Mouse (Mus musculus): ENCODE data around the gene Aifm2. TPM values are rescaled to one million over a fixed set of nuclear protein-coding genes. Genes with fewer than 3 reads are reported as not detected.
A peak's percentile ranks its signal among the peaks of the same experiment; 100 is the strongest.

Gene Aifm2
- polyA plus RNA-seq, 1 experiment from 2014 or later, result 5.1 TPM

GRCm38 (mm10) chr10:61722215-61722614, 7.2 kb downstream of the Aifm2 start:
- no peak for ATAC-seq
- 78% methylated on average over 3 of the region's 3 CpGs for WGBS
- H3K9me3 ChIP-seq (replicated peaks), result no peaks in the 10 kb centered on the region

GRCm38 (mm10) chr10:61723271-61723670, 8.2 kb downstream of the Aifm2 start:
- Histone ChIP-seq H3K4me2 (no peak overlapping the region), H3K27ac (no peak overlapping the region), H3K27me3 (no peaks in the 10 kb centered on the region), H3K36me3 (ENCODE audit: poor library complexity, severe bottlenecking) (no peaks in the 10 kb centered on the region), H3K9me3 (replicated peaks) (no peaks in the 10 kb centered on the region), H3K9ac (no peak overlapping the region), H3K4me3 (no peak overlapping the region), H3K4me1 (no peaks in the 10 kb centered on the region)
- no peak for ATAC-seq
- 76% methylated on average over 6 of the region's 6 CpGs for WGBS

More at GRCm38 (mm10) chr10:61722215-61722614, 7.2 kb downstream of the Aifm2 start:
- Histone ChIP-seq H3K4me1 (no peaks in the 10 kb centered on the region), H3K27ac (no peak overlapping the region), H3K4me2 (no peak overlapping the region), H3K9ac (no peak overlapping the region), H3K36me3 (ENCODE audit: poor library complexity, severe bottlenecking) (no peaks in the 10 kb centered on the region), H3K4me3 (no peak overlapping the region), H3K27me3 (no peaks in the 10 kb centered on the region)

GRCm38 (mm10) chr10:61729181-61729580, 14.1 kb downstream of the Aifm2 start:
- Histone ChIP-seq H3K4me2 (no peak overlapping the region), H3K27me3 (no peaks in the 10 kb centered on the region), H3K36me3 (ENCODE audit: poor library complexity, severe bottlenecking) (no peaks in the 10 kb centered on the region), H3K9me3 (replicated peaks) (0 out of 2 replicates have a peak, but pooled peaks cover 3% of the 10 kb centered on the region), H3K4me1 (no peaks in the 10 kb centered on the region), H3K27ac (no peak overlapping the region), H3K9ac (no peak overlapping the region), H3K4me3 (no peak overlapping the region)
- 87% methylated on average over 11 of the region's 11 CpGs for WGBS
- ATAC-seq, result no peak

GRCm38 (mm10) chr10:61730171-61730570, 15.1 kb downstream of the Aifm2 start:
- Histone ChIP-seq H3K4me2 (no peak overlapping the region), H3K9me3 (replicated peaks) (0 out of 2 replicates have a peak, but pooled peaks cover 3% of the 10 kb centered on the region), H3K9ac (no peak overlapping the region), H3K27ac (no peak overlapping the region), H3K4me3 (no peak overlapping the region), H3K4me1 (no peaks in the 10 kb centered on the region), H3K27me3 (no peaks in the 10 kb centered on the region), H3K36me3 (ENCODE audit: poor library complexity, severe bottlenecking) (no peaks in the 10 kb centered on the region)
- 93% methylated on average over 6 of the region's 6 CpGs for WGBS
- no peak for ATAC-seq

DNA sequence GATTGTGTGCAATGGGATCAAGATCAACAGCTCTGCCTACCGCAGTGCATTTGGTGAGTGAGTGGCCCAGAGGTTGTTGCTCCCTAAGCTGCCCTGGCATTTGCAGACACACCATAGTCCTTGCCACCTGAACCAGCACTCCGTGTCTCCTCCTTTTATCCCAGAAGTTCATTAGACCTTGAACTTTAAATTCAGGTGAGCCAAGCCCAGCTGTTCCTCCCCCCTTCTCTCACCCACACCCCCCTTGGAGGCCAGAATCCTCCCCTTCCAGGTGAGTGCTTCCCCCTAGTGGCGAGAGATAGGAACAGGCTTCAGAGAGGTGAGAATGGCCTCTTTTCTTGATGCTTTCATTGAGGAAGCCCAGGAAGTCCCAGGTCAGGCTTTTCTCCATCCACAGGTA, 19.3 kb downstream of the Aifm2 start:
- no peak overlapping the region for H3K4me2 ChIP-seq
- H3K36me3 ChIP-seq (ENCODE audit: poor library complexity, severe bottlenecking), result peaks cover 30% of the 10 kb centered on the region
- no peaks in the 10 kb centered on the region for H3K4me1 ChIP-seq
- no peak overlapping the region for H3K4me3 ChIP-seq
- no peaks in the 10 kb centered on the region for H3K27me3 ChIP-seq
- H3K9ac ChIP-seq, result no peak overlapping the region
- 44% methylated on average over 3 of the region's 3 CpGs for WGBS
- H3K9me3 ChIP-seq (replicated peaks), result 0 out of 2 replicates have a peak, but pooled peaks cover 3% of the 10 kb centered on the region
- ATAC-seq, result no peak
- H3K27ac ChIP-seq, result no peak overlapping the region

GRCm38 (mm10) chr10:61736671-61737078, 21.6 kb downstream of the Aifm2 start:
- no peaks in the 10 kb centered on the region for H3K27me3 ChIP-seq
- no peaks in the 10 kb centered on the region for H3K9me3 ChIP-seq (replicated peaks)
- WGBS, result 74% methylated on average over 10 of the region's 10 CpGs
- H3K4me3 ChIP-seq, result no peak overlapping the region
- H3K9ac ChIP-seq, result no peak overlapping the region
- peaks cover 53% of the 10 kb centered on the region for H3K36me3 ChIP-seq (ENCODE audit: poor library complexity, severe bottlenecking)
- H3K4me1 ChIP-seq, result no peaks in the 10 kb centered on the region
- peak; percentile 58 for ATAC-seq
- no peak overlapping the region for H3K4me2 ChIP-seq
- peak overlapping the region; percentile 68 for H3K27ac ChIP-seq

GRCm38 (mm10) chr10:61737537-61737936, 22.5 kb downstream of the Aifm2 start:
- no peaks in the 10 kb centered on the region for H3K4me1 ChIP-seq
- WGBS, result 96% methylated on average over 1 of the region's 1 CpGs
- H3K27ac ChIP-seq, result 0 out of 2 replicates have a peak overlapping the region, but pooled peaks have one; percentile 68
- H3K4me3 ChIP-seq, result no peak overlapping the region
- no peak overlapping the region for H3K9ac ChIP-seq
- ATAC-seq, result no peak
- no peak overlapping the region for H3K4me2 ChIP-seq
- no peaks in the 10 kb centered on the region for H3K27me3 ChIP-seq
- no peaks in the 10 kb centered on the region for H3K9me3 ChIP-seq (replicated peaks)
- peaks cover 62% of the 10 kb centered on the region for H3K36me3 ChIP-seq (ENCODE audit: poor library complexity, severe bottlenecking)

DNA sequence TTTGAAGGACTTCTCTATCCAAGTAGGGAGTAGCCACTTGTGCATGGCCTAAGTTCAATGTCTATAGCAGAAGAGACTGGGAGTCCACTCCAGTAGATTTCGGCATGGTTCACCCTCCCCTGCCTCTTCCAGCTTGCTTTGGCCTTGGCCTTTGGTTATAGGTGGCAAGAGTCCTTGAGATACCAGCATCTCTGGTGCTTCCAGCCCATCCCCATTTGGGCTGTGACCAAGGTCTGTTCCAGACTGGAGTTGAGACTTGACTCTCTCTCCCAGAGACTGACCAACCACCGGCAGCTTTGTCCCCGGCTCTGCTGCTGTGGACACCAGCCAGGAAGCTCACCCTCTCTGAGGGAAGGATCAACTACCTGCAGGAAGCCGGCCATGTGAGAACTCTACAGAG, 23.1 kb downstream of the Aifm2 start:
- Histone ChIP-seq H3K36me3 (ENCODE audit: poor library complexity, severe bottlenecking) (peaks cover 68% of the 10 kb centered on the region), H3K27me3 (no peaks in the 10 kb centered on the region), H3K4me1 (no peaks in the 10 kb centered on the region), H3K9me3 (replicated peaks) (no peaks in the 10 kb centered on the region), H3K4me3 (no peak overlapping the region), H3K27ac (no peak overlapping the region), H3K9ac (no peak overlapping the region), H3K4me2 (no peak overlapping the region)
- ATAC-seq, result no peak
- WGBS, result 96% methylated on average over 4 of the region's 4 CpGs

DNA sequence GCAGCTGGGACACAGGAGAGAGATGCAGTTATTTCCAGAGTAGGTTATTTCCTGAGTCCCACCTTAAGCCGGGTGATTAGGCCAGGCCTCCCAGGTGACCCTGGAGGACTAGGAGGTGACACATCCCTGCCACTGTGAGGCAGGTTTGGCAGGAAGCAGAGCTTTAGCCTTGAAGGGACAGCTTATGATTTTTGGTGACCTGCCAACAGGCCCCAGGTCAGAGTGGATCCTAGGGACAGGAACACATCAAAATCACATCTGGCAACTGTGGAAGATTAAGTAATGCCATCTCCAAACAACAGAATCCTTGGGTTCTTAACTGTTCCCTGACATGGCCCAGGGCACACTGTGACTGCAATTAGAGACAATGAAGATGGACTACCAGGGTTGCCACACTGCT, 26.2 kb downstream of the Aifm2 start:
- Histone ChIP-seq H3K27me3 (no peaks in the 10 kb centered on the region), H3K27ac (no peak overlapping the region), H3K9ac (no peak overlapping the region), H3K9me3 (replicated peaks) (0 out of 2 replicates have a peak, but pooled peaks cover 4% of the 10 kb centered on the region), H3K4me3 (no peak overlapping the region), H3K4me1 (no peaks in the 10 kb centered on the region), H3K36me3 (ENCODE audit: poor library complexity, severe bottlenecking) (peaks cover 99% of the 10 kb centered on the region), H3K4me2 (no peak overlapping the region)
- ATAC-seq, result no peak
- WGBS, result 87% methylated on average over 1 of the region's 1 CpGs

GRCm38 (mm10) chr10:61741873-61742272, 26.8 kb downstream of the Aifm2 start:
- H3K4me3 ChIP-seq, result no peak overlapping the region
- no peak overlapping the region for H3K4me2 ChIP-seq
- H3K9ac ChIP-seq, result no peak overlapping the region
- H3K27ac ChIP-seq, result no peak overlapping the region
- WGBS, result 90% methylated on average over 4 of the region's 4 CpGs
- H3K27me3 ChIP-seq, result no peaks in the 10 kb centered on the region
- peaks cover 99% of the 10 kb centered on the region for H3K36me3 ChIP-seq (ENCODE audit: poor library complexity, severe bottlenecking)
- ATAC-seq, result no peak
- H3K4me1 ChIP-seq, result no peaks in the 10 kb centered on the region
- 0 out of 2 replicates have a peak, but pooled peaks cover 4% of the 10 kb centered on the region for H3K9me3 ChIP-seq (replicated peaks)

DNA sequence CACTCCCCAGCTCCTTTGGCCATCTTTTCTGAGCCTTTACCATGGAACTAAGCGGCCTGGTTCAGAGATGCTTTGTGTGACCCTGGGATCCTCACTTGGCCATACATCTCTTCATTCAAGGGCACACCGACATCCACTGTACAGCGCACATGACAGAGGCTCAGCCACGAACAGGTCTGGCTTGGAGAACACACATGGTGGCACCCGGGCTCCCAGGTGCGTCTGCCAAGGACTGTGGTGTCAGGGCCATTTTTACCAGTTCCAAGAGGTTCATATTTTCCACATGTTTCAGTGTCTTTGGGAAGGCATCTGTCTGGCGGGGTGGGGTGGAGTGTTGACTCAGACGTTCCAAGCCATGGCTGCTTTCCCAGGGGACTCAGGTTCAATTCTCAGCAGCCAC, 27.3 kb downstream of the Aifm2 start:
- ATAC-seq, result no peak
- H3K27me3 ChIP-seq, result no peaks in the 10 kb centered on the region
- H3K36me3 ChIP-seq (ENCODE audit: poor library complexity, severe bottlenecking), result peaks cover 100% of the 10 kb centered on the region
- 0 out of 2 replicates have a peak, but pooled peaks cover 4% of the 10 kb centered on the region for H3K9me3 ChIP-seq (replicated peaks)
- no peak overlapping the region for H3K27ac ChIP-seq
- H3K9ac ChIP-seq, result no peak overlapping the region
- H3K4me3 ChIP-seq, result no peak overlapping the region
- H3K4me1 ChIP-seq, result no peaks in the 10 kb centered on the region
- WGBS, result 97% methylated on average over 8 of the region's 8 CpGs
- no peak overlapping the region for H3K4me2 ChIP-seq

DNA sequence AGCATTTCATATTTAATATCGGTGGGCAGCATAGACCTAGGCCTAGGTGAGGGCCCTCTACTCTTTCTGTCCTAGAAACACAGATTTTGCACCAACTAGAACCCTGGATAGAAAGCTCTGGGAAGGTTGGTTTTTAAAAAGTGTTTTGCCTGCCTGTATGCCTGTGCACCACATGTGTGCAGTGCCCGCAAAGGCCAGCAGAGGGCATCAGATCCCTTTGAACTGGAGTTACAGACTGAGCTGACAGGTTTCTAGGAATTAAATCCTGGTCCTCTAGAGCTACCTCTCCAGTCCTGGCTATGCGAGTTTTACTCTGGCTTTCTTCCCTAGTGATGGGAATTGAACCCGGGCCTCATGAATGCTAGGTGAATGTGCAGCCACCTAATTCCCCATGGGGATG, 30.1 kb downstream of the Aifm2 start:
- Histone ChIP-seq H3K27me3 (no peaks in the 10 kb centered on the region), H3K4me3 (no peak overlapping the region), H3K36me3 (ENCODE audit: poor library complexity, severe bottlenecking) (peaks cover 100% of the 10 kb centered on the region), H3K27ac (no peak overlapping the region), H3K4me1 (no peaks in the 10 kb centered on the region), H3K4me2 (no peak overlapping the region), H3K9ac (no peak overlapping the region), H3K9me3 (replicated peaks) (0 out of 2 replicates have a peak, but pooled peaks cover 4% of the 10 kb centered on the region)
- 95% methylated on average over 4 of the region's 4 CpGs for WGBS
- no peak for ATAC-seq

GRCm38 (mm10) chr10:61747302-61747701, 32.2 kb downstream of the Aifm2 start:
- WGBS, result 93% methylated on average over 13 of the region's 13 CpGs
- H3K36me3 ChIP-seq (ENCODE audit: poor library complexity, severe bottlenecking), result peaks cover 100% of the 10 kb centered on the region
- no peak overlapping the region for H3K4me3 ChIP-seq
- no peak overlapping the region for H3K27ac ChIP-seq
- no peaks in the 10 kb centered on the region for H3K27me3 ChIP-seq
- ATAC-seq, result no peak
- no peak overlapping the region for H3K9ac ChIP-seq
- no peaks in the 10 kb centered on the region for H3K4me1 ChIP-seq
- no peak overlapping the region for H3K4me2 ChIP-seq
- H3K9me3 ChIP-seq (replicated peaks), result 0 out of 2 replicates have a peak, but pooled peaks cover 4% of the 10 kb centered on the region
